Mouse (Mus musculus) CD4-positive helper T cell, adult 2 months (primary cell): ENCODE results near the gene Dlk2.

Experiments
- DNase-seq: peaks from one replicate; pipeline ENCODE4 v3.0.0-alpha.2; 2012; ENCODE audit warnings: low read depth, missing footprints, low spot score

Dlk2 gene

DNA sequence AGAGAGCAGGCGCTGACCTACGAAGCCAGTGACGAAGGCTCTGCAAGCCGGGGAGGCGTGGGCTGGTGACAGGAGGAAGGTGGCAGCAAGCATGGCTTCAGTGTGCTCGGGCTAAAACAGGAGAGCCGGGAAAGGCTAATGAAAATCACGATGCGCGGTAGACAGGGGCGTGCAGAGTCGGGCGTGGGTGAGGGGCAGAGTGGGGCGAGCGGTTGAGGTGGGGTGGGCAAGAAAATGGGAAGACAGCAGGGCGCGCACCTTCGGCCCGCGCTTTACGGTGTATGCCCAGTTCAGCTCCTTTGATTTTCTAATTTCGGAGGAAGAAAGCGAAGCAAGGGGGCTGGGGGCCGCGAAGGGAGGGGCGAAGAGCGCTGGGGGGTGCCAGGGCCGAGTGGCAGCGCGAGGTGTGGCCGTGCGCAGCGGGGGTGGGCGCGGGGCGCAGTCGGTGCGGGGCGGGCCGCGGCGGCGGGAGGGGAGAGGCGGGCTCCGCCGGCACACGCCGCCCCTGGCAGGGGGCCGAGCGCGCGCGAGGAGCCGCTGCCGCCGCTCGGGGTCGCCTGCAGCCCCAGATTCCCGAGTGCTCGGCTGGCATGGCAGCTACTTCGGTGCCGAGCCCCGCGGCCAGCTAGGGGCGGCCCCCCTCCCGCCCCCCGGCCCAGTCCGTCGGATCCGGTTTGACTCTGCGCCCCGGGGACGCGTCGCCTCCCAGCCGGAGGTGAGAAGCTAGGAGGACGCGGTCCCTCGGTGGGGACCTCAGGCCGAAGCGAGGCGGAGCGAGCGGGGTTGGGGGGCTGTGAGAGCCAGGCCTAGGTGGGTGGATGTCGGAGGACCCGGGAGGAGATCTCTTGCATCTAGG is at the start of gene Dlk2:
Gene Dlk2, plus strand, starts transcription at position 58 of the 856 bp plus-strand sequence.
- peak; percentile 42 for DNase-seq

- peak; percentile 94 for DNase-seq
Observed at GRCm38 (mm10) chr17:46247512-46248188, 49.6 kb upstream of the Dlk2 start, which contains the start of the genes Polr1c and Yipf3. TSS of gene Polr1c (minus strand) at chr17:46248054. TSS of gene Yipf3 (plus strand) at chr17:46248080.

- no peak for DNase-seq
Observed at GRCm38 (mm10) chr17:46248189-46248522, 49.1 kb upstream of the Dlk2 start.

DNA sequence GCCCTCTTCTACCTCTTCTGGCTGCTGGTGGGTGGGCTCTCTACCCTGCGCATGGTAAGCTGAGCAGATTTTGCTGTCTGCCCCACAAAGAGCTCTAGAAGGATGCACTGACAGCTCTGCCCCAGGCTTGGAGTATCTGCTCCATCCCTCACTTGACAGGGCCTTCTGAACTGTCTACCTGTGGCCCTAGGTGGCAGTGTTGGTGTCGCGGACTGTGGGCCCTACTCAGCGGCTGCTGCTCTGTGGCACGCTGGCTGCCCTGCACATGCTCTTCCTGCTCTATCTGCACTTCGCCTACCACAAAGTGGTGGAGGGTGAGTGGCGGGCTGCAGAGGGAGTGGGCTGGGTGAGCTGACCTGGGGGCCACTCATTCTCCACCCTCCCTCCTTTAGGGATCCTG is 46.0 kb upstream of the Dlk2 start:
- DNase-seq: peak; percentile 35

DNA sequence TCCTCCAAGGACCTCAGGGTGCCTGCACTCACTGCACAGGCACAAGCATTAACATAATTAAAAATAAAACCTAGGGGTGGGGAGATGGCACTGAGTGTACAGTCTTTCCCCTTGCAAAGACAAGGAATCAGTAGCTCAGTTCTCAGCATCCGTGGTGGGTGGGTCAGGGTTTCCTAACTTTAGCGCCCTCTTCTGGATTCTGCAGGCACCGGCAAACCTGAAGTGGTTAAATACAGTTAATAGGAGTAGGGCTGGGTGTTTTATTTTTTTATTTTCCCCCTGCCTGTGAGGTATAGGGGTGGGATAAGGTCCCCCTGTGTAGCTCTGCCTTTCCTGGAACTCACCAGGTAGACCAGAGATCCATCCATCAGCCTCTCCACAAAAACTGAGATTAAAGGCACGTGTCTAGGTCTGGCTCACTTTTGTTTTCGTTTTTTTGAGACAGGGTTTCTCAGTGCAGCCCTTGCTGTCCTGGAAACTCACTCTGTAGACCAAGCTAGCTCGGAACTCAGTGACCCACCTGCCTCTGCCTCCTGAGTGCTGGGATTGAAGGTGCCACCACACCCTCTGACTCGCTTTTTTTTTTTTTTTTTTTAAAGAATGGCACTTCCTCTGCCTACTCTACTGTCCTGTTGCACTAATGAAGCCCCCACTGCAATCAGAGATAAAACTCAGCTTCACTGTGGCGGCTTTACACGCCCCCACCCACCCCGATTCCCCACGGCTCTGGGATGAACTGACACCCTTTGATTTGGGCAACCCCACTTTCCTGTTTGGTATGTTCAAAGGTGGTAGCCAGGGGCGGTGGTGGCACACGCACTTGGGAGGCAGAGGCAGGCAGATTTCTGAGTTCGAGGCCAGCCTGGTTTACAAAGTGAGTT is 44.4 kb upstream of the Dlk2 start:
- DNase-seq: peak; percentile 65

- peak; percentile 91 for DNase-seq
Observed at GRCm38 (mm10) chr17:46253452-46254084, 43.7 kb upstream of the Dlk2 start, which contains the start of gene Lrrc73. TSS of gene Lrrc73 (plus strand) at chr17:46253531.

DNA sequence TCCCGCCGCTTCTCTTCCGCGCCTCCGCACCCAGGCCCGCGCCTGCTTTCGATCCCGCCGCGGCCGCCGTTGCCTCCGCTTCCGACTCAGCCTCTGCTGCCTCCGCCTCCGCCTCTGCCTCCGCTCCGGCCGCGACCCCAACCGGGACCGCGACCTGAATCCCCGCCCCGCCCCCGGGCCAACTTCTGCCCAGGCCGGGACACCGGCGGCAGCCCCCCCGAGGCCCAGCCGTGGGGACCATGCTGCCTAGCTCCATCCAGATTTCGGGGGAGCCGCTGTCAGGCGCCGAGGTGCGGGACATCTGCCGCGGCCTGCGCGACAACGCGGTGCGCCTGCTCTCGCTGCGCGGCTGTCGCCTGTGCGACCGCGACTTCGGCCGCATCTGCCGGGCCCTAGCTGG is 43.1 kb upstream of the Dlk2 start:
- DNase-seq: no peak

DNA sequence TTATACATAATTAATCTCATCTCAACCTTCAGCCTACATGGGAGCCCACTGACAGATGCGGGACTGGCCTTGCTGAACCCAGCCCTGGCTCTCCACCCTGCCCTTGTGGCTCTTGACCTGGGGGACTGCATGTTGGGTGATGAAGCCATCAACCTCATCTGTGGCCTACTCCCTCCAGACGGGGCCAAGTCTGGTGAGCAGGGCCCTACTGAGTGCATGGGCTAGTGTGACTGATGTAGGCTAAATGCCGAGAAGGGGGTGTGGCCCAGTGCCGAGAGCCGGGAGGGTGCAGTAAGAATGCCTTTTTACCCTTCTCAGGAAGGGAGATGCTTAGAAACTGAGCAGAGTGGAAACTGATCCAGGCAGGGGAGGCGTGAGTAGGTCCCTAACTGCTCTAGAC is 42.1 kb upstream of the Dlk2 start:
- no peak for DNase-seq

DNA sequence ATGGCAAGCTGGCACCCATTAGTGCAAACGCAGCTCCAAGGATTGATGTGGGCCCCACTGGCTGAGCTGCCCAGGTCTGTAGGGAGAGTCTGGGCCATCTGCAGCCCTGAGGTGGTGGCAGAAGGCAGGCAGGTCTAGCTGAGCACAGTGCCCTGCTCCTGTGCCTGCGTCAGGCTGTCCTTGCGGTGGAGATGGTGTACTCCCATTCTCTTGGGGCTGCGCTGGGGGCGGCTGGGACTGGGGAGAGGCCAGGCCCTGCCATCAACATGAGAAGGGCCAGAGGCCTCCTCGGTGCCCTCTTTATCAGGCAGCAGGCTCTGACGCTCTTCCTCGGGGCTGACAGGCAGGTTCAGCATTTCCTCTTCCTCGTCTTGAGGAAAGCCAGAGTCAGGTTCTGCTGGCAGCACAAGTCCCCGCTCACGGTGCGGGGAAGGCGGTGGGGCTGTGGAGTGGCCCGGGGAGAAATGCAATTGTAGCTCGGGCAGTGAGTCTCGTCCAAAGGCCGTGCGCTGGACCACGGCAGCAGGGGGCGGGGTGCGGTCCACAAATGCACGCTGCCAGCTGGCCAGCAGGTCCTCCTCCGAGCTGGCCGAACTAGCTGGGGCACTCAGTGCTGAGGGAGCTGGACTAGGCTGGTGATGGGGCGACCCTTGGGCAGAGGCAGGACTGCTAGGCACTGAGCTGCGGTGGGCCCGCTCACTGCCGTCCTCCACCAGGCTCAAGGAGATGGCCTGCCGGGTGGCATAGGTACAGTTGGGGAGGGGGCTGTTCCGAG is 38.8 kb upstream of the Dlk2 start:
- DNase-seq: no peak

DNA sequence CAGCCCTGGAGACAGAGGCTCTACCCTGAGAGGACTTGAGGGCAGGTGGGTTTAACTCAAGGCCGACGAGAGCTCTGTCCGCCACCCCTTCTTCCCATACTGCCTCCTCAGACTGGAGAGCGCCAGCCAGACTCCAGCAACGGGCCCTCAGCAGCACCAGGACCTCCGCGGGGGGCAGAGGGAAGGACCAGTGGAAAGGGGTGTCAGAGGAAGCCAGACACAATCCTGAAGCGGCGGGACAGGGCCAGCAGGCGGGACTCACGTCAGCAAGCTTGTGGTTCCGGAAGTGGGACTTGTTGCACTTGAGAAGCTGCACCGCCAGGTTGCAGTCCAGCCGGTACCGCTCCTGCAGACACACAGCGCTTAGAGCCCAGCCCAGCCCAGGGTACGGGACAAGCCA is 37.5 kb upstream of the Dlk2 start:
- DNase-seq: no peak

- no peak for DNase-seq
Observed at GRCm38 (mm10) chr17:46262201-46262694, 35.0 kb upstream of the Dlk2 start.

GRCm38 (mm10) chr17:46265502-46265901 is 31.7 kb upstream of the Dlk2 start:
- DNase-seq: no peak

- DNase-seq: peak; percentile 75
Observed at GRCm38 (mm10) chr17:46265918-46266618, 31.2 kb upstream of the Dlk2 start.

- no peak for DNase-seq
Observed at GRCm38 (mm10) chr17:46266986-46267385, 30.2 kb upstream of the Dlk2 start.

GRCm38 (mm10) chr17:46267511-46267910 is 29.7 kb upstream of the Dlk2 start:
- DNase-seq: no peak

DNA sequence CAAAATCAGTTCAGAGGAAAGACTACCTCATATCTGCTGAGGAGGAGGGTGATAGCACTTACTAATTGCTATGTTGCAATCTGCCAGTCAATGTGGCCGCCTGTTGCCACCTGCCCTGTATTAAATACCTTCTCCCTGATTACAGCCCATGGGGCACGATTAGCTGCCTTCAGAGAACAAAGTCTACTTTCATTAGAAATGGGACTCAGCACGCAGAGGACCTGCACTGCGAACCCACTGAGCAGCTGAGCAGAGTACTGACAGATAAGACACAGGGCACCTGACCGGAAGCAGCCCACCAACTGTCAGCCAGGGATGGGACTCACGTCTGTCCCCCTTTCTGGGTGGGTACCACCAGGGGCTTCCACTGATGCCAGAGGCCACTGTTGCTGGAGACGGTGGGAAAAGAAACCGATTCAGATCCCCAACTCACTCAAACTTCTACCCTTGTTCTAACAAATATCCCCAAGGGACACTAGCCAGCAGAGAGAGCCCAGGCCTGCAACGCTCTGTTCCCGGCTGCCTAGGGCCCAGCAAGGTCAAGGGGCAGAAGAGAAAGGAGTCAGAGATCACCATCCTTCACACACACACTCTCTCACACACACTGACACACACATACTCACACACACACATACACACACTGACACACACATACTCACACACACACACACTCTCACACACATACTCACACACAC is 29.0 kb upstream of the Dlk2 start:
- DNase-seq: no peak

DNA sequence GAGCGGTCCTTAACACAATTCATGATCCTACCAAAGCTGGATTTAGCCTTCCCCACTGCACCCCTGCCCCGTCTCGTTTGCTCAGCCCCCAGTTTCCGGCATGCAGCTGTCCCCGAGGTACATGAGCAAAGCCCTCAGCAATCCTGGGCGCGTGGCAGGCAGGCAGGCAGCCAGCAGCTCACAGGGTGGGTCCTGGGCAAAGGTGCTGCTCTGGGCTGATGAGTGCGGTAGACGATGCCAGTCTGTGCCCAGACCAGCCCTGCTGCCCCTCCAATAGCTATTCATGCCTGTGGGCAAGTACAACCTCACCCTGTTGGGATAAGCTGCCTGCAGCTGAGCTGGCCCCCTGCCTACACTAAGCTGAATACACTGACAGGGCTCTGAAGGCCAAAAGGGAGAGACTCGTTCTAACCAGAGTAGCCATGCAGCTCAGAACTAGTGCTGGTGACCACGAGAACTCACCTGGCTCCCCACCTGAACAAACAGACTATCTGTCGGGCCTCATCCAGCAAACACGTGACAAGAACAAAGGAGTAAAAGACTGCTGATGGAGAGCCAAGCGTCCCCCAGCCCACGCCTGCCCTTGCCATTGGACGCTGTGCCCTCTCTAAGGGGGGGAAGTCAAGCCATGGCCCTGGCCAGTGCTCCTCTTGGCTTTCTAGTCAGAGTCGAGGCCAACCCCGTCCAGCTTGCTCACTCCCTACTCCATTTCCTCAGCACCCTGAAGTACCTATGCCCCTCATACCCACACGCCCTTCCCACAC is 27.3 kb upstream of the Dlk2 start:
- DNase-seq: no peak

GRCm38 (mm10) chr17:46272058-46272457 is 25.2 kb upstream of the Dlk2 start:
- DNase-seq: no peak
